11 mouse cellular contexts compared by ENCODE assay signal in genomic region chr12:76264325-76264965, GRCm38 (mm10). TPM values are rescaled to one million over a fixed set of nuclear protein-coding genes. Genes with fewer than 3 reads are reported as not detected.
DNase-seq lines count a peak whose midpoint lies in the region; ATAC-seq and TF ChIP-seq lines count a peak whose summit lies in the region.
"Had no signal": no experiment of that assay in that cellular context is flagged by ENCODE, and none has a peak within 500 bp of the region (broad histone marks: within the 10 kb centered on the region; RNA-seq: fewer than 3 reads in every experiment).

No protein-coding gene starts in this region.

- peak overlapping the region; percentile 11; the same call in 1 of the 2 replicates for H3K27ac ChIP-seq in heart, postnatal 0 days (ENCODE audit: low read depth)
- no peak overlapping the region for H3K27ac ChIP-seq in heart, embryonic 10.5 days
- H3K27ac ChIP-seq in ES-Bruce4 (ENCODE audit: insufficient read depth, low read length), result peak overlapping the region; percentile 31; the same call in 1 of the 2 replicates
- peak overlapping the region; percentile 91 for H3K27ac ChIP-seq in layer of hippocampus, adult 2 months
- H3K27ac ChIP-seq in thymus, adult 2 months (ENCODE audit: control insufficient read depth, insufficient read depth, low read length), result no peak overlapping the region

- peaks cover 6% of the 10 kb centered on the region for H3K4me1 ChIP-seq in heart, postnatal 0 days (ENCODE audit: control insufficient read depth, insufficient read depth)
- H3K4me1 ChIP-seq in heart, embryonic 10.5 days, result peaks cover 23% of the 10 kb centered on the region
- H3K4me1 ChIP-seq in ES-Bruce4 (ENCODE audit: control insufficient read depth, insufficient read depth, low read length), result peaks cover 4% of the 10 kb centered on the region
- H3K4me1 ChIP-seq in thymus, adult 2 months (replicated peaks; ENCODE audit: control insufficient read depth, insufficient read depth, low read length), result no peaks in the 10 kb centered on the region

- WGBS in heart, postnatal 0 days, result 74% methylated on average over 9 of the region's 9 CpGs
- 88% methylated on average over 9 of the region's 9 CpGs for WGBS in heart, embryonic 10.5 days
- WGBS in thymus, adult 2 months, result 95% methylated on average over 9 of the region's 9 CpGs

- no peak for TF ChIP-seq POLR2A in ES-Bruce4 (IDR thresholded peaks at IDR 0.05; ENCODE audit: insufficient read depth, low read length)
- no peak for TF ChIP-seq POLR2A in thymus, adult 2 months (IDR thresholded peaks at IDR 0.05; ENCODE audit: control insufficient read depth, extremely low read depth, insufficient read depth, low read length, poor library complexity)

- no peak for TF ChIP-seq CTCF in heart, postnatal 0 days (IDR thresholded peaks at IDR 0.05; ENCODE audit: low read depth)
- no peak for TF ChIP-seq CTCF in ES-Bruce4 (IDR thresholded peaks at IDR 0.05; ENCODE audit: low read depth, low read length)
- TF ChIP-seq CTCF in layer of hippocampus, adult 2 months (conservative IDR thresholded peaks at IDR 0.05), result no peak
- no peak for TF ChIP-seq CTCF in thymus, adult 2 months (IDR thresholded peaks at IDR 0.05; ENCODE audit: borderline replicate concordance, control insufficient read depth, extremely low read depth, insufficient read depth, low read length, poor library complexity)

- no peaks in the 10 kb centered on the region; the same call in 1 of the 2 replicates for H3K36me3 ChIP-seq in heart, postnatal 0 days (replicated peaks; ENCODE audit: control insufficient read depth, insufficient read depth, low read length)
- peaks cover 6% of the 10 kb centered on the region; the same call in 1 of the 2 replicates for H3K36me3 ChIP-seq in heart, embryonic 10.5 days
- H3K36me3 ChIP-seq in ES-Bruce4 (ENCODE audit: control insufficient read depth, insufficient read depth, low read length, poor library complexity, severe bottlenecking), result peaks cover 37% of the 10 kb centered on the region
- no peaks in the 10 kb centered on the region for H3K36me3 ChIP-seq in thymus, adult 2 months (ENCODE audit: control insufficient read depth, insufficient read depth, low read length)

- TF ChIP-seq EP300 in heart, postnatal 0 days (IDR thresholded peaks at IDR 0.05; ENCODE audit: low read depth), result no peak
- no peak for TF ChIP-seq EP300 in ES-Bruce4 (IDR thresholded peaks at IDR 0.05; ENCODE audit: insufficient read depth, low read depth, low read length)

- DNase-seq in heart, postnatal 0 days (ENCODE audit: low spot score), result no peak
- no peak for DNase-seq in heart, embryonic 10.5 days (ENCODE audit: low spot score)
- peak; percentile 88 to 89 for DNase-seq in cerebellum, postnatal 10 days
- DNase-seq in layer of hippocampus, adult 2 months (ENCODE audit: low spot score in 2 of 2), result peak; percentile 73 to 74
- no peak for DNase-seq in thymus, adult 2 months
- DNase-seq in urinary bladder, adult 18-20 months (ENCODE audit: low spot score in 2 of 2), result no peak
- DNase-seq in urinary bladder, postnatal 10 days (ENCODE audit: low spot score), result no peak

- H3K27me3 ChIP-seq in heart, postnatal 0 days (ENCODE audit: control insufficient read depth, insufficient read depth, low read length), result no peaks in the 10 kb centered on the region
- H3K27me3 ChIP-seq in heart, embryonic 10.5 days (ENCODE audit: insufficient read depth, poor library complexity, severe bottlenecking), result no peaks in the 10 kb centered on the region
- H3K27me3 ChIP-seq in ES-Bruce4 (ENCODE audit: control insufficient read depth, insufficient read depth, low read length, poor library complexity, severe bottlenecking), result no peaks in the 10 kb centered on the region
- no peaks in the 10 kb centered on the region for H3K27me3 ChIP-seq in thymus, adult 2 months (ENCODE audit: control insufficient read depth, insufficient read depth, low read length)

- no peak for ATAC-seq in heart, postnatal 0 days (ENCODE audit: insufficient read depth, low read depth)

- H3K4me2 ChIP-seq in heart, postnatal 0 days (ENCODE audit: low read depth, low read length), result no peak overlapping the region

- H3K9ac ChIP-seq in heart, postnatal 0 days (replicated peaks; ENCODE audit: low read depth, low read length), result no peak overlapping the region
- no peak overlapping the region for H3K9ac ChIP-seq in ES-Bruce4 (ENCODE audit: low read depth, poor library complexity, severe bottlenecking)

- H3K4me3 ChIP-seq in heart, postnatal 0 days (ENCODE audit: low read depth, low read length), result no peak overlapping the region
- no peak overlapping the region for H3K4me3 ChIP-seq in heart, embryonic 10.5 days
- H3K4me3 ChIP-seq in ES-Bruce4 (ENCODE audit: low read depth, low read length), result no peak overlapping the region
- peak overlapping the region; percentile 20 for H3K4me3 ChIP-seq in layer of hippocampus, adult 2 months
- no peak overlapping the region for H3K4me3 ChIP-seq in thymus, adult 2 months (ENCODE audit: control insufficient read depth, insufficient read depth, low read length)

- no peaks in the 10 kb centered on the region for H3K9me3 ChIP-seq in heart, postnatal 0 days (replicated peaks; ENCODE audit: control insufficient read depth, low read length)
- H3K9me3 ChIP-seq in heart, embryonic 10.5 days, result no peaks in the 10 kb centered on the region
- H3K9me3 ChIP-seq in ES-Bruce4 (replicated peaks; ENCODE audit: control insufficient read depth, insufficient read depth, low read length, poor library complexity, severe bottlenecking), result no peaks in the 10 kb centered on the region

RNA-seq across cellular contexts. Expression of gene Mthfd1, which starts 9.3 kb away (rescaled TPM):
- total RNA-seq in heart, postnatal 0 days (2014; rRNA removed; ENCODE audit: low replicate concordance), result 18.3 and 23.8 TPM in 2 replicates
- 20.8 and 23.8 TPM in 2 replicates for polyA plus RNA-seq in heart, postnatal 0 days (2015; fragmentation: Nextera tagmentation; extraction: Ambion mirVana)
- 65.1 and 80.8 TPM in 2 replicates for polyA plus RNA-seq in heart, embryonic 10.5 days (2016; fragmentation: Nextera tagmentation; extraction: Ambion mirVana)
- polyA plus RNA-seq in ES-Bruce4 (2011; ENCODE audit: insufficient read depth, insufficient read length, low read depth, missing spikeins), result 237 and 239 TPM in 2 replicates
- total RNA-seq in layer of hippocampus, adult 2 months (2021), result 10 to 100 TPM; 42.6 to 47.5 TPM
- polyA plus RNA-seq in thymus, adult 2 months (2012; rRNA removed), result 20.9 and 28.6 TPM in 2 replicates

RNA-seq across cellular contexts. Expression of gene Tex21, which starts 17.9 kb away (rescaled TPM):
- not detected in 2 replicates for total RNA-seq in heart, postnatal 0 days (2014; rRNA removed; ENCODE audit: low replicate concordance)
- 0.07 and 0.11 TPM in 2 replicates for polyA plus RNA-seq in heart, postnatal 0 days (2015; fragmentation: Nextera tagmentation; extraction: Ambion mirVana)
- 0.06 and 0.07 TPM in 2 replicates for polyA plus RNA-seq in heart, embryonic 10.5 days (2016; fragmentation: Nextera tagmentation; extraction: Ambion mirVana)
- 8.8 and 8.9 TPM in 2 replicates for polyA plus RNA-seq in ES-Bruce4 (2011; ENCODE audit: insufficient read depth, insufficient read length, low read depth, missing spikeins)
- not detected for total RNA-seq in layer of hippocampus, adult 2 months (2021)
- polyA plus RNA-seq in thymus, adult 2 months (2012; rRNA removed), result not detected in 2 replicates
- total RNA-seq: gastrocnemius, postnatal 36 days; layer of hippocampus, adult 18-20 months had no signal
- polyA plus RNA-seq: stomach, embryonic 16.5 days had no signal

Comparison
In these comparisons a context has a peak if more than half of its experiments do, and no peak if none do; other contexts are left out.
1. H3K27ac ChIP-seq: peak in heart, postnatal 0 days (single experiment), ES-Bruce4 (single experiment) and layer of hippocampus, adult 2 months (single experiment); none in heart, embryonic 10.5 days (single experiment) and thymus, adult 2 months (single experiment).
2. DNase-seq: peak in cerebellum, postnatal 10 days (2 of 2) and layer of hippocampus, adult 2 months (2 of 2); none in heart, postnatal 0 days (single experiment), heart, embryonic 10.5 days (single experiment), thymus, adult 2 months (single experiment), urinary bladder, adult 18-20 months (0 of 2) and urinary bladder, postnatal 10 days (single experiment).